Mouse (Mus musculus): ENCODE measurements around the gene Nr1i3.

- no peak for TF ChIP-seq GATA1 (IDR thresholded peaks at IDR 0.05; ENCODE audit: low read length)
- TF ChIP-seq TAL1 (IDR thresholded peaks at IDR 0.05; ENCODE audit: low read length), result no peak
Measured at GRCm38 (mm10) chr1:171256095-171256818, 42.5 kb downstream of the Nr1i3 start.

All from erythroblast, embryonic 14.5 days (primary cell).